Mouse (Mus musculus) neutrophil, adult 5-6 weeks (primary cell): ENCODE data around the gene Gpr108. TPM values are rescaled to one million over a fixed set of nuclear protein-coding genes. Genes with fewer than 3 reads are reported as not detected.

Source experiments
- ATAC-seq: fragments of 151-379, 151-347 bp; 2 replicates; pipeline ENCODE4 v1.8.0; 2017; ENCODE audit warnings: mild to moderate bottlenecking, moderate TSS enrichment; ENCODE audit not compliant: insufficient number of reproducible peaks, poor library complexity, low FRiP score, severe bottlenecking; ENCODE audit errors: extremely low read depth
- total RNA-seq: library from RNA; stranded (forward); fragments of 200-1000 nt; gene quantifications from 2 replicates; pipeline ENCODE4 v1.2.3, GENCODE M21; 2017

The Gpr108 gene
- total RNA-seq, 1 experiment from 2014 or later, result 34.1 TPM

GRCm38 (mm10) chr17:57223313-57223712 is 24.9 kb downstream of the Gpr108 start:
- ATAC-seq, result no peak

- ATAC-seq, result no peak
Observed at GRCm38 (mm10) chr17:57221911-57222310, 26.3 kb downstream of the Gpr108 start.

GRCm38 (mm10) chr17:57219884-57220207 is 28.4 kb downstream of the Gpr108 start:
- no peak for ATAC-seq

GRCm38 (mm10) chr17:57219167-57219883 is 28.9 kb downstream of the Gpr108 start:
- ATAC-seq, result peak; percentile 43; the same call in 1 of the 2 replicates

GRCm38 (mm10) chr17:57218335-57218900 is 29.8 kb downstream of the Gpr108 start:
- ATAC-seq, result no peak

DNA sequence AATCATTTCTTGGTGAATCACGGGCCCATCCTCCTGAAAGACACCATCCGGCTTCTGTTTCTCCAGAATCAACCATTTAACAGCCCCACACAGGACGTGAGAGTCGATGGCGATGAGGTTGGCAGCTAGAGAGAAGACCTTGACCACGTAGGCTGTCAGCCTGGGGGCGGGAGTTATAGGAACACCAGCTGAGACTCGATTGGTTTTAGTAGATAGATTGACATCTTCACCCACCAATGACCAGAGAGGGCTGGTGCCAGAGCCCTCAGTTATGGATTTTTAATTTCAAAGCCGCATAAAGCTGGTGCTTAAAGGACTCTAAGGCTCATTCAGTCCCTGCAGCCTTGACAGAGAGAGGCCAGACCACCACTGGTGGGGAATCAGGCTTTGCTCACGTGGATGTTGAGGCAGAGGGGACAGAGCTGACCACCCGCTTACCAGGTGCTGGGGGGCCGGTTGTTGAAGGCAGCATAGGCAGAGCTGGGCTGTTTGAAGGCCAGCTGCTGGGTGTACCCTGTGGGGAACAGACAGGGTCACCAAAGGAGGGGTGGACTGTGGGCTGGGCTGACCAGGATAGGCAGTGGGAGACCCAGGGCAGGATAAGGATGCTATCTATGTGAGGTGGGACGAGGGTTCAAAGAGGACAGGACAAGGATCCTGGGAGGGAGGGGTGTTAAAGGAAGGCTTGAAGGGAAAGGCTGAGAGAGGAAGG is 33.4 kb downstream of the Gpr108 start:
- no peak for ATAC-seq

DNA sequence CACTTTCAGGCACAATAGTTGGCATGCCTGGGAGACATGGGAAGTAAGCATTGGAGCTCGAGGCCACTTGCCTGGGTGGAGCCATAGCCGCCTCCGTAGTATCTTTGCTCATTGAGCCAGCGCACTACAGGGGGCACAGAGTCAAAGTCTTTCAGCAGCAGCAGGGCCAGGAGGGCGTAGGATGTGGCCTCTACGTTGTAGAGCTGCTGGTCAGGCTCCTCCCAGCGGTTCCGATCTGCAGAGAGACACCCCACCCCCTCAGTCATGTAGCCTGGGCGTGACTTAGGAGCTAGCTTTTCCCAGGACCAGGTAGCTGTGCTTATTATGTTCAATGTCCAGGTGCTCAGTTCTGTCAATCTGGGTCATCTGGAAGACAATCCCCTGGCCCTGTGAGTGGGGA is 36.7 kb downstream of the Gpr108 start:
- ATAC-seq, result no peak

- peak; percentile 27; the same call in 1 of the 2 replicates for ATAC-seq
Observed at GRCm38 (mm10) chr17:57209330-57209729, 38.9 kb downstream of the Gpr108 start.

GRCm38 (mm10) chr17:57207938-57208337 is 40.3 kb downstream of the Gpr108 start:
- ATAC-seq, result no peak

- no peak for ATAC-seq
Observed at GRCm38 (mm10) chr17:57201841-57202724, 46.2 kb downstream of the Gpr108 start.

- ATAC-seq, result peak; percentile 68
Observed at GRCm38 (mm10) chr17:57198252-57198651, 50.0 kb downstream of the Gpr108 start.

DNA sequence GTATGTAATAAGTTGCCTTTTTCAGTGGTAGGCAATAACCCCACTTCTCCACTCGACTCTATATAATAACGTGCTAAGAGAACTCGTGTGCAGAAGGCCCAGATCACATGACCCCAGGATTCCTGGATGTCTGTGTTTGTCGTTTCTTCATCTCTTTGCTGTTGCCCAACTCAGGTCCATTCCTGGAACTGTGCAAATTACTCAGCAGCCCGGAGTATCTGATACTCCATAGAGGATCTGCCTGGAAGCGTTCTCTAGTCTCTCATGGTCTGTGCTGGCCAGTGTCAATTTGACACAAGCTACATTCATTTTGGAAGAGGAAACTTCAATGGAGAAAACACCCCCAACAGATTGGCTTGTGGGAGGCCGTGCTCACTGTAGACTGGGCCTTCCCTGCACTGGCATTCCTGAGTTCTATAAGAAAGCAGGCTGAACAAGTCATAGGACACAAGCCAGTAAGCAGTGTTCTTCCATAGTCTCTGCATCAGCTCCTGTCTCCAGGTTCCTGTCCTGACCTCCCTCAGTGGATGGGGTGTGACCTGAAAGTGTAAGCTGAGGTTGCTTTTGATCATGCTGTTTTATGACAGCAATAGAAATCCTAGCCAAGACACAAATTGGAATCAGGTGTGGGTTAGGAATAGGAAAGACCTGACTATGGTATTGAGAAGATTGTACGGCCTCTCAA is 52.8 kb downstream of the Gpr108 start:
- ATAC-seq, result no peak

DNA sequence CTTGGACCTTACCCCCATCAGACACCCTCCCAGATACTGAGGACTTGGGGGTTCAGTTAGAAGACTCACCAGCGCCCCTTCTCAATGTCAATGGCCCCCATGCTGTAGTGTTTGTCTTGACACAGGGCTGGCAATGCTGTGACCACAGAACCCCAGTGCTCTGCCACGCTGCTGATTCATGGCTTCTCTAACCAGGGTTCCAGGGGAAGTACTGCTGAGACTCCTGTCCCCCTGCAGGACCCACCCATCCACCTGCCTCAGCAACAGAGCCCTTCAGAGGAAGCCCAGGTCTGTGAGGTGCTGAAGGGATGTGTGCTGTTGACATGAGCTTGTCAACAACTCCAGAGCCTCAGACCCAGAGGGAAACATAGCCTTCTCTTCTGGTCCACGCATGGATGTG is 53.5 kb downstream of the Gpr108 start:
- ATAC-seq, result no peak

DNA sequence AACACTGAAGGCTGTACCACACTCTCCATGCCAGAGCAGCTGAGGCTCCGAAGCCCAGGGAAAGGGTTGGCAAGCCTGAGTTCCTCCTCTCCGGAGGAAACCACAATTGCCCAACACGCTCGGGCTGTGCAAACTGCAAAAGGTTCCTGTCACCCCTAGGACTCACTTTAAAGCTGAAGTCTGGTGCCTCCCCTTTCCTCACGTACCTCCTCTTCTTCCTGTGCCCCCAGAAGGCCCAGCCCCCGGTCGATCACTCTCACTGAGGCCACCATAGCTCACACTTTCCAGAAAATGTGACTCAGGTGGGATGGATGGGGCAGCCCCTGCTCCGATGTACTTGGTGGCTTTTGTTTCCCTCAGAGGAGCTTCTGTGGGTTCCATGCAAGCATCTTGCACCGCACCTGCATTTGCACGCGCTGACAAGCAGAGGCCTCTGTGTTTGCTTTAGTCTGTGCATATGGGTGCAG is 54.2 kb downstream of the Gpr108 start, which contains the start of gene Tnfsf14:
Gene Tnfsf14 (minus strand): TSS at position 137 of the 467 bp plus-strand sequence.
- ATAC-seq, result peak; percentile 67

GRCm38 (mm10) chr17:57188510-57189192 is 59.6 kb downstream of the Gpr108 start:
- ATAC-seq, result no peak

- ATAC-seq, result no peak
Observed at GRCm38 (mm10) chr17:57185641-57186040, 62.6 kb downstream of the Gpr108 start.
